Mouse (Mus musculus) C2C12 (cell line): Measurements from ENCODE around the gene Mturn. TPM values are rescaled to one million over a fixed set of nuclear protein-coding genes. Genes with fewer than 3 reads are reported as not detected.

Experiments used
- H3K27me3 ChIP-seq: one replicate; pipeline ENCODE4 v1.6.1; 2011; ENCODE audit not compliant: control insufficient read depth, insufficient read depth, insufficient read length
- H3K36me3 ChIP-seq: one replicate; pipeline ENCODE4 v1.6.1; 2011; ENCODE audit not compliant: control insufficient read depth, insufficient read depth
- H3K4me3 ChIP-seq: one replicate; pipeline ENCODE4 v1.5.1; 2011; ENCODE audit warnings: mild to moderate bottlenecking, control low read depth; ENCODE audit not compliant: poor library complexity, insufficient read depth, severe bottlenecking
- H3K79me2 ChIP-seq: one replicate; pipeline ENCODE4 v1.6.1; 2011; ENCODE audit not compliant: control insufficient read depth, insufficient read depth
- H3K79me3 ChIP-seq: one replicate; pipeline ENCODE4 v1.6.1; 2011; ENCODE audit warnings: low read depth, control low read depth
- H3ac ChIP-seq: one replicate; pipeline ENCODE3; 2011; ENCODE audit warnings: low read depth; ENCODE audit not compliant: control insufficient read depth, insufficient read length
- CEBPB ChIP-seq: IDR thresholded peaks from one replicate; pipeline ENCODE4 v1.6.1; 2011; ENCODE audit warnings: low read depth, mild to moderate bottlenecking, control low read depth, moderate library complexity
- CTCF ChIP-seq: IDR thresholded peaks from one replicate; pipeline ENCODE4 v1.5.1; 2011; ENCODE audit not compliant: control insufficient read depth, insufficient read depth, insufficient read length
- FOSL1 ChIP-seq: IDR thresholded peaks from one replicate; pipeline ENCODE4 v1.8.0; 2011; ENCODE audit warnings: mild to moderate bottlenecking, low read length; ENCODE audit not compliant: poor library complexity, insufficient read depth, severe bottlenecking
- MAX ChIP-seq: IDR thresholded peaks from one replicate; pipeline ENCODE4 v1.6.1; 2011; ENCODE audit warnings: mild to moderate bottlenecking, control low read depth
- MYOD1 ChIP-seq: IDR thresholded peaks from one replicate; pipeline ENCODE4 v1.6.1; 2011; ENCODE audit warnings: low read depth; ENCODE audit not compliant: control insufficient read depth, insufficient read length
- MYOG ChIP-seq: IDR thresholded peaks from one replicate; pipeline ENCODE4 v1.6.1; 2011; ENCODE audit not compliant: control insufficient read depth, insufficient read length; ENCODE audit errors: extremely low read depth
- USF1 ChIP-seq: IDR thresholded peaks from one replicate; pipeline ENCODE4 v1.6.1; 2011; ENCODE audit warnings: low read depth, mild to moderate bottlenecking, control low read depth, moderate library complexity
- polyA plus RNA-seq: library from polyadenylated mRNA; unstranded; fragments of >200 nt; fragmentation: generic; extraction: Trizol; gene quantifications from one replicate; pipeline ENCODE4 v1.2.1, GENCODE M21; 2012; ENCODE audit warnings: missing spikeins

Gene Mturn
- polyA plus RNA-seq, 1 experiment, result 1.3 TPM

- Histone ChIP-seq H3K79me2 (no peaks in the 10 kb centered on the region), H3K36me3 (no peaks in the 10 kb centered on the region), H3K27me3 (no peaks in the 10 kb centered on the region), H3ac (no peak overlapping the region), H3K4me3 (no peak overlapping the region), H3K79me3 (no peaks in the 10 kb centered on the region)
- TF ChIP-seq USF1, result no peak
- TF ChIP-seq MAX, result no peak
- no peak for TF ChIP-seq MYOG
- no peak for TF ChIP-seq CEBPB
- TF ChIP-seq FOSL1, result no peak
- no peak for TF ChIP-seq MYOD1
- no peak for TF ChIP-seq CTCF
These were observed 50.3 kb downstream of the Mturn start for GRCm38 (mm10) chr6:54731726-54732125.

GRCm38 (mm10) chr6:54732721-54733120, 51.3 kb downstream of the Mturn start:
- no peaks in the 10 kb centered on the region for H3K27me3 ChIP-seq
- H3K79me2 ChIP-seq, result no peaks in the 10 kb centered on the region
- H3K36me3 ChIP-seq, result no peaks in the 10 kb centered on the region
- no peaks in the 10 kb centered on the region for H3K79me3 ChIP-seq
- no peak overlapping the region for H3ac ChIP-seq
- TF ChIP-seq MYOG (no peak), MYOD1 (no peak), CEBPB (no peak), USF1 (no peak), FOSL1 (no peak)
- H3K4me3 ChIP-seq, result no peak overlapping the region

GRCm38 (mm10) chr6:54736126-54736525, 54.7 kb downstream of the Mturn start:
- H3K27me3 ChIP-seq, result no peaks in the 10 kb centered on the region
- H3ac ChIP-seq, result no peak overlapping the region
- TF ChIP-seq CTCF, result no peak
- no peak for TF ChIP-seq MYOD1
- no peak for TF ChIP-seq USF1
- no peak for TF ChIP-seq CEBPB
- TF ChIP-seq MYOG, result no peak
- TF ChIP-seq MAX, result no peak
- no peak for TF ChIP-seq FOSL1
- no peaks in the 10 kb centered on the region for H3K36me3 ChIP-seq
- H3K79me3 ChIP-seq, result no peaks in the 10 kb centered on the region
- H3K4me3 ChIP-seq, result no peak overlapping the region
- H3K79me2 ChIP-seq, result no peaks in the 10 kb centered on the region

GRCm38 (mm10) chr6:54737255-54737654, 55.8 kb downstream of the Mturn start:
- H3K27me3 ChIP-seq, result no peaks in the 10 kb centered on the region
- no peaks in the 10 kb centered on the region for H3K36me3 ChIP-seq
- H3ac ChIP-seq, result no peak overlapping the region
- H3K4me3 ChIP-seq, result no peak overlapping the region
- H3K79me3 ChIP-seq, result no peaks in the 10 kb centered on the region
- H3K79me2 ChIP-seq, result no peaks in the 10 kb centered on the region
- TF ChIP-seq CTCF (no peak), MAX (no peak), MYOD1 (no peak), CEBPB (no peak), FOSL1 (no peak), MYOG (no peak), USF1 (no peak)

GRCm38 (mm10) chr6:54737684-54738083, 56.3 kb downstream of the Mturn start:
- no peak overlapping the region for H3ac ChIP-seq
- no peaks in the 10 kb centered on the region for H3K27me3 ChIP-seq
- H3K4me3 ChIP-seq, result no peak overlapping the region
- H3K79me2 ChIP-seq, result no peaks in the 10 kb centered on the region
- TF ChIP-seq CTCF (no peak), USF1 (no peak), MYOD1 (no peak), MYOG (no peak), CEBPB (no peak), MAX (no peak), FOSL1 (no peak)
- no peaks in the 10 kb centered on the region for H3K79me3 ChIP-seq
- H3K36me3 ChIP-seq, result no peaks in the 10 kb centered on the region

- Histone ChIP-seq H3K36me3 (no peaks in the 10 kb centered on the region), H3ac (no peak overlapping the region), H3K79me2 (no peaks in the 10 kb centered on the region), H3K27me3 (no peaks in the 10 kb centered on the region), H3K79me3 (no peaks in the 10 kb centered on the region), H3K4me3 (no peak overlapping the region)
- TF ChIP-seq MYOG, result no peak
- no peak for TF ChIP-seq MAX
- TF ChIP-seq CEBPB, result no peak
- no peak for TF ChIP-seq FOSL1
- TF ChIP-seq CTCF, result no peak
- TF ChIP-seq USF1, result no peak
- TF ChIP-seq MYOD1, result no peak
These were observed 67.6 kb downstream of the Mturn start for GRCm38 (mm10) chr6:54749056-54749455.
